Mouse (Mus musculus): Measurements from ENCODE around the gene Litaf. TPM values are rescaled to one million over a fixed set of nuclear protein-coding genes. Genes with fewer than 3 reads are reported as not detected.

The Litaf gene
- polyA plus RNA-seq, 1 experiment from 2014 or later = 94.2 TPM

GRCm38 (mm10) chr16:11086856-11087588, 21.1 kb upstream of the Litaf start:
- Histone ChIP-seq H3K27me3 (ENCODE audit: control insufficient read depth, insufficient read depth, low read length) (no peaks in the 10 kb centered on the region), H3K36me3 (ENCODE audit: control insufficient read depth, insufficient read depth, low read length) (peaks cover 35% of the 10 kb centered on the region), H3K9me3 (replicated peaks; ENCODE audit: control insufficient read depth, low read length) (no peaks in the 10 kb centered on the region), H3K27ac (ENCODE audit: low read length) (no peak overlapping the region), H3K4me3 (replicated peaks; ENCODE audit: low read length) (no peak overlapping the region), H3K9ac (ENCODE audit: low read length) (no peak overlapping the region), H3K4me1 (ENCODE audit: control insufficient read depth, insufficient read depth, low read length) (no peaks in the 10 kb centered on the region), H3K4me2 (ENCODE audit: low read depth, low read length) (no peak overlapping the region)
- WGBS = 89% methylated on average over 5 of the region's 5 CpGs
- ATAC-seq (ENCODE audit: insufficient read depth, low FRiP score) = no peak

GRCm38 (mm10) chr16:11086299-11086698, 20.3 kb upstream of the Litaf start:
- ATAC-seq (ENCODE audit: insufficient read depth, low FRiP score) = no peak
- WGBS = 92% methylated on average over 3 of the region's 3 CpGs
- no peak overlapping the region for H3K4me3 ChIP-seq (replicated peaks; ENCODE audit: low read length)

GRCm38 (mm10) chr16:11084181-11084580, 18.2 kb upstream of the Litaf start:
- no peak overlapping the region for H3K27ac ChIP-seq (ENCODE audit: low read length)
- H3K4me2 ChIP-seq (ENCODE audit: low read depth, low read length) = no peak overlapping the region
- no peak overlapping the region for H3K9ac ChIP-seq (ENCODE audit: low read length)
- WGBS = 90% methylated on average over 8 of the region's 8 CpGs
- H3K27me3 ChIP-seq (ENCODE audit: control insufficient read depth, insufficient read depth, low read length) = no peaks in the 10 kb centered on the region
- no peaks in the 10 kb centered on the region for H3K9me3 ChIP-seq (replicated peaks; ENCODE audit: control insufficient read depth, low read length)
- no peaks in the 10 kb centered on the region for H3K4me1 ChIP-seq (ENCODE audit: control insufficient read depth, insufficient read depth, low read length)
- no peak for ATAC-seq (ENCODE audit: insufficient read depth, low FRiP score)
- no peak overlapping the region for H3K4me3 ChIP-seq (replicated peaks; ENCODE audit: low read length)
- peaks cover 26% of the 10 kb centered on the region for H3K36me3 ChIP-seq (ENCODE audit: control insufficient read depth, insufficient read depth, low read length)

More at GRCm38 (mm10) chr16:11086299-11086698, 20.3 kb upstream of the Litaf start:
- H3K27ac ChIP-seq (ENCODE audit: low read length) = no peak overlapping the region
- H3K4me2 ChIP-seq (ENCODE audit: low read depth, low read length) = no peak overlapping the region
- H3K36me3 ChIP-seq (ENCODE audit: control insufficient read depth, insufficient read depth, low read length) = peaks cover 32% of the 10 kb centered on the region
- H3K4me1 ChIP-seq (ENCODE audit: control insufficient read depth, insufficient read depth, low read length) = no peaks in the 10 kb centered on the region
- H3K9me3 ChIP-seq (replicated peaks; ENCODE audit: control insufficient read depth, low read length) = no peaks in the 10 kb centered on the region
- H3K27me3 ChIP-seq (ENCODE audit: control insufficient read depth, insufficient read depth, low read length) = no peaks in the 10 kb centered on the region
- H3K9ac ChIP-seq (ENCODE audit: low read length) = no peak overlapping the region

- Histone ChIP-seq H3K27ac (ENCODE audit: low read length) (no peak overlapping the region), H3K36me3 (ENCODE audit: control insufficient read depth, insufficient read depth, low read length) (peaks cover 24% of the 10 kb centered on the region; the same call in 1 of the 2 replicates), H3K4me1 (ENCODE audit: control insufficient read depth, insufficient read depth, low read length) (0 out of 2 replicates have a peak, but pooled peaks cover 1% of the 10 kb centered on the region), H3K27me3 (ENCODE audit: control insufficient read depth, insufficient read depth, low read length) (no peaks in the 10 kb centered on the region), H3K4me3 (replicated peaks; ENCODE audit: low read length) (no peak overlapping the region), H3K4me2 (ENCODE audit: low read depth, low read length) (no peak overlapping the region), H3K9me3 (replicated peaks; ENCODE audit: control insufficient read depth, low read length) (no peaks in the 10 kb centered on the region), H3K9ac (ENCODE audit: low read length) (no peak overlapping the region)
- no peak for ATAC-seq (ENCODE audit: insufficient read depth, low FRiP score)
- WGBS = 71% methylated on average over 3 of the region's 3 CpGs
Observed at GRCm38 (mm10) chr16:11078216-11078869, 12.4 kb upstream of the Litaf start.

- Histone ChIP-seq H3K27ac (ENCODE audit: low read length) (no peak overlapping the region), H3K27me3 (ENCODE audit: control insufficient read depth, insufficient read depth, low read length) (no peaks in the 10 kb centered on the region), H3K4me1 (ENCODE audit: control insufficient read depth, insufficient read depth, low read length) (0 out of 2 replicates have a peak, but pooled peaks cover 4% of the 10 kb centered on the region), H3K4me3 (replicated peaks; ENCODE audit: low read length) (no peak overlapping the region), H3K36me3 (ENCODE audit: control insufficient read depth, insufficient read depth, low read length) (peaks cover 24% of the 10 kb centered on the region; the same call in 1 of the 2 replicates), H3K9me3 (replicated peaks; ENCODE audit: control insufficient read depth, low read length) (no peaks in the 10 kb centered on the region), H3K9ac (ENCODE audit: low read length) (no peak overlapping the region), H3K4me2 (ENCODE audit: low read depth, low read length) (no peak overlapping the region)
- WGBS = 91% methylated on average over 9 of the region's 9 CpGs
- ATAC-seq (ENCODE audit: insufficient read depth, low FRiP score) = no peak
Observed at GRCm38 (mm10) chr16:11077601-11078201, 11.7 kb upstream of the Litaf start.

- Histone ChIP-seq H3K9ac (ENCODE audit: low read length) (no peak overlapping the region), H3K36me3 (ENCODE audit: control insufficient read depth, insufficient read depth, low read length) (peaks cover 16% of the 10 kb centered on the region; the same call in 1 of the 2 replicates)
- 63% methylated on average over 6 of the region's 6 CpGs for WGBS
Observed at GRCm38 (mm10) chr16:11073060-11073459, 7.1 kb upstream of the Litaf start.

GRCm38 (mm10) chr16:11072454-11072853, 6.5 kb upstream of the Litaf start:
- ATAC-seq (ENCODE audit: insufficient read depth, low FRiP score) = no peak
- Histone ChIP-seq H3K27ac (ENCODE audit: low read length) (no peak overlapping the region), H3K4me3 (replicated peaks; ENCODE audit: low read length) (no peak overlapping the region), H3K9me3 (replicated peaks; ENCODE audit: control insufficient read depth, low read length) (no peaks in the 10 kb centered on the region), H3K36me3 (ENCODE audit: control insufficient read depth, insufficient read depth, low read length) (peaks cover 12% of the 10 kb centered on the region; the same call in 1 of the 2 replicates), H3K27me3 (ENCODE audit: control insufficient read depth, insufficient read depth, low read length) (no peaks in the 10 kb centered on the region), H3K4me2 (ENCODE audit: low read depth, low read length) (no peak overlapping the region), H3K9ac (ENCODE audit: low read length) (no peak overlapping the region), H3K4me1 (ENCODE audit: control insufficient read depth, insufficient read depth, low read length) (peaks cover 13% of the 10 kb centered on the region)
- 82% methylated on average over 8 of the region's 8 CpGs for WGBS

More at GRCm38 (mm10) chr16:11073060-11073459, 7.1 kb upstream of the Litaf start:
- Histone ChIP-seq H3K27ac (ENCODE audit: low read length) (no peak overlapping the region), H3K4me3 (replicated peaks; ENCODE audit: low read length) (no peak overlapping the region), H3K9me3 (replicated peaks; ENCODE audit: control insufficient read depth, low read length) (no peaks in the 10 kb centered on the region), H3K4me2 (ENCODE audit: low read depth, low read length) (no peak overlapping the region), H3K27me3 (ENCODE audit: control insufficient read depth, insufficient read depth, low read length) (no peaks in the 10 kb centered on the region), H3K4me1 (ENCODE audit: control insufficient read depth, insufficient read depth, low read length) (peaks cover 7% of the 10 kb centered on the region)
- no peak for ATAC-seq (ENCODE audit: insufficient read depth, low FRiP score)

GRCm38 (mm10) chr16:11071887-11072286, 5.9 kb upstream of the Litaf start:
- H3K9ac ChIP-seq (ENCODE audit: low read length) = no peak overlapping the region
- no peak overlapping the region for H3K4me3 ChIP-seq (replicated peaks; ENCODE audit: low read length)
- H3K4me1 ChIP-seq (ENCODE audit: control insufficient read depth, insufficient read depth, low read length) = peaks cover 16% of the 10 kb centered on the region
- H3K4me2 ChIP-seq (ENCODE audit: low read depth, low read length) = no peak overlapping the region
- H3K27me3 ChIP-seq (ENCODE audit: control insufficient read depth, insufficient read depth, low read length) = no peaks in the 10 kb centered on the region
- H3K9me3 ChIP-seq (replicated peaks; ENCODE audit: control insufficient read depth, low read length) = no peaks in the 10 kb centered on the region
- peaks cover 12% of the 10 kb centered on the region; the same call in 1 of the 2 replicates for H3K36me3 ChIP-seq (ENCODE audit: control insufficient read depth, insufficient read depth, low read length)
- H3K27ac ChIP-seq (ENCODE audit: low read length) = no peak overlapping the region
- ATAC-seq (ENCODE audit: insufficient read depth, low FRiP score) = no peak
- WGBS = 90% methylated on average over 4 of the region's 4 CpGs

- Histone ChIP-seq H3K27me3 (ENCODE audit: control insufficient read depth, insufficient read depth, low read length) (no peaks in the 10 kb centered on the region), H3K4me1 (ENCODE audit: control insufficient read depth, insufficient read depth, low read length) (peaks cover 16% of the 10 kb centered on the region), H3K27ac (ENCODE audit: low read length) (no peak overlapping the region), H3K4me2 (ENCODE audit: low read depth, low read length) (no peak overlapping the region), H3K9me3 (replicated peaks; ENCODE audit: control insufficient read depth, low read length) (no peaks in the 10 kb centered on the region), H3K9ac (ENCODE audit: low read length) (no peak overlapping the region), H3K36me3 (ENCODE audit: control insufficient read depth, insufficient read depth, low read length) (peaks cover 12% of the 10 kb centered on the region; the same call in 1 of the 2 replicates), H3K4me3 (replicated peaks; ENCODE audit: low read length) (no peak overlapping the region)
- 77% methylated on average over 5 of the region's 5 CpGs for WGBS
- ATAC-seq (ENCODE audit: insufficient read depth, low FRiP score) = no peak
Observed at GRCm38 (mm10) chr16:11071176-11071575, 5.2 kb upstream of the Litaf start.

Measured in stomach, embryonic 16.5 days (tissue).